Mouse (Mus musculus): ENCODE data around the gene Trip6. TPM values are rescaled to one million over a fixed set of nuclear protein-coding genes. Genes with fewer than 3 reads are reported as not detected.
"Not testable (repeated sequence)": the region's sequence is repeated elsewhere in the genome, so short reads cannot be mapped to it uniquely, and the experiment has no call there.

Trip6 gene
- polyA plus RNA-seq, 1 experiment from 2014 or later, result 50.1 TPM

DNA sequence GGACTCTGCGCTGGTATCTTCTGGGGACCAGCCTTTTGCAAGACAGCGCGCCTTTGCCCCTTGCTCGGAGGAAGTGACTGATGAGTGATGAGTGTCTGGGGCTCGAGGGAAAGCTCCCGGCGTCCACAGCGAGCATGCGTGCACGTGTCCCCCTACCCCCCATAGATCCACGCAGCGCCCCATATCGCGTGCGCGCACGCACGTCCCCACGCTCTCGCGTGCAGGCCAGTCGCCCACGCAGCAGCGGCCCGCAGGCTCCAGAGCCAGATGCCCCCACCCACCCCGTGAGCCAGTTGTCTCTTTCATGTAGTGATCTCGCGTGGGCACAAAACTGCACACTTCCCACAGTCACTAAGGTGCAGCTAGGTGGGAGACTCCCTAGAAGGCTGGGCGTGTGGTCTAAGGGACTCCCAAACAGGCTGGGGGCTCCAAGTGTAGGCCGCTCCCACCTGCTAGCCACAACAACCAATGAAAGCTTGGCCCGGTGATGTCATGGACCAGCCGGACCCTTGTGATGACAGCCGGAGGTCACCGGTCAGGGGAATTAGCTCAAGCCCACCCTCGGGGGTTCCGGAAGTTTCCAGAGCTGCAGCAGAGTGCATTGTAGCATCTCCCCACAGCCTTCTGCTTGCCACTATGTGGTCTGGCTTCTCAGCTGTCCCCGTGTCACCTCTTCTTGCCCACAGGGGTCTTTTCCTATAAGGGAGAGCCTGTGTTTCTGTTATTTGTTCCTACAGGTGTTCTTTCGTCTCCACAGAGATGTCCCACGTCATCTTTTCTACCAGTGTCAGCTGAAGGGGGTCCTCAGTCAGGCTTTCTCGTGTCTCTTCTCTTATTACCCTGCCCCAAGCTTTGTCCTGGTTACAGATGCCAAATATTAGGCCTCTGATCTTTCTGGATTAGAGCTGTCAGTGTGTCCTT is 26.9 kb downstream of the Trip6 start, which contains the start of gene Ache:
Gene Ache, plus strand, starts transcription at position 488 of the 921 bp plus-strand sequence.
- no peak within 1 kb of the TSS for H3K27ac ChIP-seq (ENCODE audit: low read length)
- peaks cover 16% of the 10 kb centered on the region for H3K27me3 ChIP-seq (replicated peaks; ENCODE audit: insufficient read depth, low read length)
- peak within 1 kb of the TSS; percentile 34 for H3K4me3 ChIP-seq (ENCODE audit: low read depth, low read length)
- ATAC-seq (0 out of 2 replicates have a peak, but pooled peaks have one; percentile 11), DNase-seq (ENCODE audit: low spot score) (no peak)
- TF ChIP-seq EP300 (IDR thresholded peaks at IDR 0.05) (no peak), CTCF (IDR thresholded peaks at IDR 0.05) (0 out of 2 replicates have a peak, but pooled peaks have one; percentile 9)
- H3K9me3 ChIP-seq (ENCODE audit: low read length), result no peaks in the 10 kb centered on the region
- WGBS, result 2% methylated on average over 40 of the region's 40 CpGs
- peak within 1 kb of the TSS; percentile 62 for H3K4me2 ChIP-seq (replicated peaks; ENCODE audit: low read depth, low read length)
- peaks cover 11% of the 10 kb centered on the region for H3K4me1 ChIP-seq (ENCODE audit: insufficient read depth, low read depth, low read length)
- H3K36me3 ChIP-seq (ENCODE audit: insufficient read depth, low read length), result no peaks in the 10 kb centered on the region
- H3K9ac ChIP-seq (replicated peaks; ENCODE audit: low read depth), result 0 out of 2 replicates have a peak within 1 kb of the TSS, but pooled peaks have one; percentile 6

DNA sequence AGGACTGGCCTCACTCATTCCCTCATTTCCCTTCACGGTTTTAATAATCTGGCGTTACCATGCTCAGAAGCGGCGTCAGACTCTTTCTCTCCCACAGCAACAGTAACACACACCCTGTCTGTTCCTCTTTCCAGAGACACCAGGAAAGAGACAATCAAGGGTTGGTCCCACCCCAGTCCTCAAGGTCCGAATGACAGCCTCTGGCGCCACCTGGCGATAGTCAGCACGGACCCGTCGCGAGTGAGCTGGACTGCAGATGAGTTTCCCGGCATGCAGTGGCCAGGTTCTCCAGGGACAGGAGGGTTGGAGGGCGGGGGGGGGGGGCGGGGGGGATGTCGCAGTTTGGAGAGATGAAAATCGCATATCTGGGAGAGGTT is 27.6 kb downstream of the Trip6 start:
- H3K4me3 ChIP-seq (ENCODE audit: low read depth, low read length), result peak overlapping the region; percentile 17; the same call in 1 of the 2 replicates
- no peak overlapping the region for H3K9ac ChIP-seq (replicated peaks; ENCODE audit: low read depth)
- WGBS, result under 1% methylated on average over 16 of the region's 16 CpGs
- ATAC-seq (peak; percentile 64), DNase-seq (ENCODE audit: low spot score) (peak; percentile 87)
- H3K4me1 ChIP-seq (ENCODE audit: insufficient read depth, low read depth, low read length), result peaks cover 11% of the 10 kb centered on the region
- H3K4me2 ChIP-seq (replicated peaks; ENCODE audit: low read depth, low read length), result peak overlapping the region; percentile 49
- peaks cover 16% of the 10 kb centered on the region for H3K27me3 ChIP-seq (replicated peaks; ENCODE audit: insufficient read depth, low read length)
- no peak for TF ChIP-seq EP300 (IDR thresholded peaks at IDR 0.05)
- TF ChIP-seq CTCF (IDR thresholded peaks at IDR 0.05), result peak; percentile 88
- no peak overlapping the region for H3K27ac ChIP-seq (ENCODE audit: low read length)
- H3K36me3 ChIP-seq (ENCODE audit: insufficient read depth, low read length), result no peaks in the 10 kb centered on the region
- H3K9me3 ChIP-seq (ENCODE audit: low read length), result no peaks in the 10 kb centered on the region

DNA sequence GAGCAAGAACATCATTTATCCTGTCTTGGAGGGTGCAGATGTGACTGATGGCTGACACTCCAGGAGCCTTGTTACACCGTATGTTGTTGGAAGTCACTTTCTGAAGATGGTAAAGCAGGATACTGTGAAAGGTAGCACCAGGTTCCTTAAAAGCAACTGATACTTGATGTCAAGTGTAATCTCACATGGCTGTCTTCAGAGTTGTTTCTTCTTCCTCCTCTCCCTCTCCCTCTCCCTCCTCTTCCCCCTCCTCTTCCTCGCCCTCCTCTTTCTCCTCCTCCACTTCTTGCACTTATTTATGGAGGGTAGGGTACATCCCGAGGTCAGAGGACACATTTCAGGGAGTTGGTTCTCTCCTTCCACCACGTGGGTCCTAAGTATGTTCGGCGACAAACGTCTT is 28.2 kb downstream of the Trip6 start:
- H3K9me3 ChIP-seq (ENCODE audit: low read length), result no peaks in the 10 kb centered on the region
- peaks cover 11% of the 10 kb centered on the region for H3K4me1 ChIP-seq (ENCODE audit: insufficient read depth, low read depth, low read length)
- no peaks in the 10 kb centered on the region for H3K36me3 ChIP-seq (ENCODE audit: insufficient read depth, low read length)
- H3K27ac ChIP-seq (ENCODE audit: low read length), result no peak overlapping the region
- H3K4me2 ChIP-seq (replicated peaks; ENCODE audit: low read depth, low read length), result no peak overlapping the region
- H3K9ac ChIP-seq (replicated peaks; ENCODE audit: low read depth), result no peak overlapping the region
- no peak overlapping the region for H3K4me3 ChIP-seq (ENCODE audit: low read depth, low read length)
- ATAC-seq (no peak), DNase-seq (ENCODE audit: low spot score) (no peak)
- TF ChIP-seq EP300 (IDR thresholded peaks at IDR 0.05) (no peak), CTCF (IDR thresholded peaks at IDR 0.05) (no peak)
- H3K27me3 ChIP-seq (replicated peaks; ENCODE audit: insufficient read depth, low read length), result peaks cover 16% of the 10 kb centered on the region
- WGBS, result 37% methylated on average over 7 of the region's 7 CpGs

DNA sequence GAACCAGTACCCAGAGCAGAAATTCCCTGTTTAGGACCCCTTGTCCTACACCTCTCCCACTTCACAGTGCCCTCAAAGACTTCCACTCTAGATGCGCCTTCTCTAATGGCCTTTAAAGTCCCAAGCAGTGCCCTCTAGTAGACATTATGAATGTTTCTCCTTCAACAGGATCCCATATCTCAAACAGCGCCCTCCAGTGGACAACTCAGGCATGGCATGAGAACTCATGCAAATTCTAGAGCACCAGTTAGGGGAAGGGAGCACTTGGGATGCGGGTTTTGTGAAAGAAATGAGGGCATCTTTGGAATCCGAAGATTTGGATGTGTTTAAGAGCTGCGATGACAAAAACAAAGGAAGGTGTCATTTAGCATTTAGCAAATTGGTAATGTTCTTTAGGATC is 29.2 kb downstream of the Trip6 start:
- DNase-seq (ENCODE audit: low spot score), result peak; percentile 50
- TF ChIP-seq EP300 (IDR thresholded peaks at IDR 0.05) (no peak), CTCF (IDR thresholded peaks at IDR 0.05) (peak; percentile 79)
- H3K36me3 ChIP-seq (ENCODE audit: insufficient read depth, low read length), result no peaks in the 10 kb centered on the region
- H3K4me3 ChIP-seq (ENCODE audit: low read depth, low read length), result no peak overlapping the region
- WGBS, result 65% methylated on average over 5 of the region's 5 CpGs
- no peak overlapping the region for H3K4me2 ChIP-seq (replicated peaks; ENCODE audit: low read depth, low read length)
- H3K4me1 ChIP-seq (ENCODE audit: insufficient read depth, low read depth, low read length), result peaks cover 11% of the 10 kb centered on the region
- no peak for ATAC-seq
- H3K9me3 ChIP-seq (ENCODE audit: low read length), result no peaks in the 10 kb centered on the region
- no peak overlapping the region for H3K9ac ChIP-seq (replicated peaks; ENCODE audit: low read depth)
- no peak overlapping the region for H3K27ac ChIP-seq (ENCODE audit: low read length)
- peaks cover 16% of the 10 kb centered on the region for H3K27me3 ChIP-seq (replicated peaks; ENCODE audit: insufficient read depth, low read length)

DNA sequence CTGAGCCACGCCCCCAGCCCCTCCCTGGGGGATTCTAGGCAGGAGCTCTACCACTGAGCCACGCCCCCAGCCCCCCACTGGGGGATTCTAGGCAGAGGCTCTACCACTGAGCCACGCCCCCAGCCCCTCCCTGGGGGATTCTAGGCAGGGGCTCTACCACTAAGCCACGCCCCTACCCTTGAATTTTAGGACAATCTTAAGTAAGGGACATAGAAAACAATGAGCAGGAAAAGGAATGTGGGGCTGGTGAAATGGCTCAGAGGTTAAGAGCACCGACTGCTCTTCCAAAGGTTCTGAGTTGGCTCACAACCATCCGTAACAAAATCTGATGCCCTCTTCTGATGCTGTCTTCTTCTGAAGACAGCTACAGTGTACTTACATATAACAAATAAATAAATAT is 29.8 kb downstream of the Trip6 start:
- not testable (repeated sequence) for H3K4me3 ChIP-seq (ENCODE audit: low read depth, low read length); H3K4me2 ChIP-seq (replicated peaks; ENCODE audit: low read depth, low read length); H3K27ac ChIP-seq (ENCODE audit: low read length); H3K9ac ChIP-seq (replicated peaks; ENCODE audit: low read depth); H3K36me3 ChIP-seq (ENCODE audit: insufficient read depth, low read length); H3K9me3 ChIP-seq (ENCODE audit: low read length); DNase-seq (ENCODE audit: low spot score); ATAC-seq
- Histone ChIP-seq H3K27me3 (replicated peaks; ENCODE audit: insufficient read depth, low read length) (peaks cover 14% of the 10 kb centered on the region), H3K4me1 (ENCODE audit: insufficient read depth, low read depth, low read length) (peaks cover 11% of the 10 kb centered on the region)
- 88% methylated on average over 4 of the region's 6 CpGs for WGBS

DNA sequence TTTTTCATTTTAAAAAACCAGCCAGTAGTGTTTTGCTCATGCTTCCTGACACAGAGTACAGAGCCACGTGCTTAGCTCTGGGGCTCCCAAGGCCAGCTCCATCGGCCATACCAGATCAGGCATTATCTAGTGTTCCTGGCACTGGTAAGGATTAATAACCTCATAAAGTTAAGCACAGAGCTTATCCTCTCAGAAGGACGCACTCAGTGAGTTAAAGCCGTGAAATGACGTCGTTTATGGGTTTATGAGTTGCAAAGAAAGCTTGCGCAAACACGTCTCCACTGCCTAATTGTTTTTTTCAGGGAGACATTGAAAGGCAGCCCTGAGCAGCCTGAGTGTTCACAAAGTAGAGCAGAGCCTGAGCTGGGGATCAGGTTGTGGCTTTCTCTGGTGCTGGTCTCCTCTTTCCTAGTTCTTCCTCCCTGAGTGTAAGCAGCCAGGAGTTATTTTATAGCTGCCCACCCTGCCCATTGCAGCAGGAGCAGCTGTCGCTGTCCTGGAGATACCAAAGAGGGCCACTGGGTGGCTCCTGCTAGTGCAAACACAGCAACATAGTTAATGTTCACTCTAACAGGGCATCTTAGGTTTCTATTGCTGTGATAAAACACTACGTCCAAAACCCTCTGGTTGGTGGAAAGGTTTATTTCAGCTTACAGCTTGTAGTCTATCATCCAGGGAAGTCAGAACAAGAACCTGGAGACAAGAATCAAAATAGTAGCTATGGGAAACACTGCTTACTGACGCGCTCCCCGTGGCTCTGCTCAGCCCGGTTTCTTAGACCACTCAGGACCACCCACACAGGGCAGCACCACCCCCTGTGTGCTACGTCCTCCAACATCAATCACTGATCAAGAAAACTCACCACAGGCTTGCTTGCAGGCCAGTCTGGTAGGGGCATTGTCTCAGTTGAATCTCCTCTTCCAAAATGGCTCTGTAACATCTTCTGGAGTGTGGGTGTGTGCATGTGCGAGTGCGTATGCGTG is 36.6 kb downstream of the Trip6 start:
- DNase-seq (ENCODE audit: low spot score), result peak; percentile 50
- Histone ChIP-seq H3K36me3 (ENCODE audit: insufficient read depth, low read length) (no peaks in the 10 kb centered on the region), H3K27ac (ENCODE audit: low read length) (no peak overlapping the region), H3K4me2 (replicated peaks; ENCODE audit: low read depth, low read length) (no peak overlapping the region), H3K4me1 (ENCODE audit: insufficient read depth, low read depth, low read length) (no peaks in the 10 kb centered on the region), H3K27me3 (replicated peaks; ENCODE audit: insufficient read depth, low read length) (no peaks in the 10 kb centered on the region), H3K9me3 (ENCODE audit: low read length) (no peaks in the 10 kb centered on the region), H3K4me3 (ENCODE audit: low read depth, low read length) (no peak overlapping the region), H3K9ac (replicated peaks; ENCODE audit: low read depth) (no peak overlapping the region)
- TF ChIP-seq CTCF (IDR thresholded peaks at IDR 0.05), result peak; percentile 70
- no peak for TF ChIP-seq EP300 (IDR thresholded peaks at IDR 0.05)
- ATAC-seq, result peak; percentile 44; the same call in 1 of the 2 replicates
- 37% methylated on average over 18 of the region's 18 CpGs for WGBS

All from lung, postnatal 0 days (tissue).